Mouse (Mus musculus) CH12.LX (cell line): ENCODE measurements around the gene Cmip. TPM values are rescaled to one million over a fixed set of nuclear protein-coding genes. Genes with fewer than 3 reads are reported as not detected.
"Not testable (repeated sequence)": the region's sequence is repeated elsewhere in the genome, so short reads cannot be mapped to it uniquely, and the experiment has no call there.

ENCODE experiments used
- DNase-seq: peaks from one replicate; pipeline ENCODE4 v3.0.0-alpha.2; 2013; ENCODE audit errors: extremely low read depth
- H3K27ac ChIP-seq: 2 replicates; pipeline ENCODE4 v1.5.1; 2012; ENCODE audit warnings: low read depth, mild to moderate bottlenecking, control low read depth, moderate library complexity; ENCODE audit not compliant: insufficient read depth
- H3K27me3 ChIP-seq: replicated peaks from 2 replicates; pipeline ENCODE3; 2012; ENCODE audit warnings: inconsistent platforms
- H3K36me3 ChIP-seq, 2 experiments: replicated peaks in 1 of 2; 2 replicates each; pipeline versions ENCODE3 to v1.6.1; 2012; ENCODE audit warnings: inconsistent platforms in 1 of 2, low read length in 1 of 2, mild to moderate bottlenecking in 1 of 2, mixed read lengths in 1 of 2, moderate library complexity in 1 of 2; ENCODE audit not compliant: control insufficient read depth in 1 of 2, insufficient read depth in 1 of 2
- H3K4me1 ChIP-seq, 2 experiments: 2 replicates each; pipeline ENCODE4 v1.6.1; 2012; ENCODE audit warnings: inconsistent platforms in 1 of 2, moderate library complexity in 1 of 2; ENCODE audit not compliant: insufficient read depth in 2 of 2, control insufficient read depth in 1 of 2
- H3K4me2 ChIP-seq: 2 replicates; pipeline ENCODE4 v1.6.1; 2012; ENCODE audit warnings: low read depth, mild to moderate bottlenecking, control low read depth; ENCODE audit not compliant: poor library complexity, insufficient read depth, severe bottlenecking
- H3K4me3 ChIP-seq, 3 experiments: fragments of 150-350 bp in 1 of 3; sonication (generic) in 1 of 3; replicated peaks in 1 of 3; 2 replicates each; pipeline versions ENCODE3 to v1.5.1; 2011 to 2012; ENCODE audit warnings: low read depth in 2 of 3, low read length in 2 of 3, mild to moderate bottlenecking in 2 of 3, moderate library complexity in 2 of 3, control low read depth in 1 of 3, improper control_type of control experiment in 1 of 3, inconsistent platforms in 1 of 3, mixed read lengths in 1 of 3; ENCODE audit not compliant: poor library complexity in 1 of 3
- H3K79me2 ChIP-seq: replicated peaks from 2 replicates; pipeline ENCODE4 v1.6.1; 2012; ENCODE audit warnings: mild to moderate bottlenecking, moderate library complexity; ENCODE audit not compliant: control insufficient read depth, poor library complexity, insufficient read depth, severe bottlenecking; ENCODE audit errors: extremely low read depth
- H3K9ac ChIP-seq: 2 replicates; pipeline ENCODE4 v1.6.1; 2012; ENCODE audit warnings: low read depth, mild to moderate bottlenecking, control low read depth, moderate library complexity; ENCODE audit not compliant: insufficient read depth
- H3K9me3 ChIP-seq: replicated peaks from 2 replicates; pipeline ENCODE3; 2012; ENCODE audit warnings: low read length, inconsistent platforms, mixed read lengths
- CHD2 ChIP-seq: IDR thresholded peaks from 2 replicates; pipeline ENCODE4 v1.6.1; 2011; ENCODE audit warnings: low read length, improper control_type of control experiment
- ELF1 ChIP-seq: IDR thresholded peaks from 2 replicates; pipeline ENCODE4 v1.6.1; 2014; ENCODE audit warnings: low read depth, mild to moderate bottlenecking, inconsistent platforms, low read length, improper control_type of control experiment
- EP300 ChIP-seq: IDR thresholded peaks from 2 replicates; pipeline ENCODE4 v1.6.1; 2011; ENCODE audit warnings: low read length, improper control_type of control experiment
- ETS1 ChIP-seq: conservative IDR thresholded peaks from 2 replicates; pipeline ENCODE4 v1.6.1; 2012; ENCODE audit warnings: low read depth, mild to moderate bottlenecking, inconsistent platforms, low read length, improper control_type of control experiment, moderate library complexity
- JUN ChIP-seq: IDR thresholded peaks from 2 replicates; pipeline ENCODE4 v1.6.1; 2011; ENCODE audit warnings: low read depth, mild to moderate bottlenecking, low read length, improper control_type of control experiment, moderate library complexity; ENCODE audit not compliant: insufficient read depth
- MAFK ChIP-seq: IDR thresholded peaks from 2 replicates; pipeline ENCODE4 v1.6.1; 2011; ENCODE audit warnings: low read length, improper control_type of control experiment; ENCODE audit not compliant: insufficient replicate concordance
- MAX ChIP-seq: IDR thresholded peaks from 2 replicates; pipeline ENCODE4 v1.6.1; 2011; ENCODE audit warnings: low read length, improper control_type of control experiment
- NRF1 ChIP-seq: IDR thresholded peaks from 2 replicates; pipeline ENCODE4 v1.6.1; 2014; ENCODE audit warnings: low read depth, mild to moderate bottlenecking, inconsistent platforms, low read length, improper control_type of control experiment, moderate library complexity
- PAX5 ChIP-seq: IDR thresholded peaks from 2 replicates; pipeline ENCODE4 v1.6.1; 2012; ENCODE audit warnings: low read length, inconsistent platforms, mixed read lengths
- POLR2A ChIP-seq: IDR thresholded peaks from 2 replicates; pipeline ENCODE4 v1.6.1; 2011; ENCODE audit warnings: low read depth, mild to moderate bottlenecking, improper control_type of control experiment, low read length
- SIN3A ChIP-seq: IDR thresholded peaks from 2 replicates; pipeline ENCODE4 v1.6.1; 2012; ENCODE audit warnings: low read length, improper control_type of control experiment, inconsistent platforms
- SMC3 ChIP-seq: IDR thresholded peaks from 2 replicates; pipeline ENCODE4 v1.6.1; 2011; ENCODE audit warnings: low read depth, low read length, improper control_type of control experiment
- TBP ChIP-seq: conservative IDR thresholded peaks from 2 replicates; pipeline ENCODE4 v1.6.1; 2011; ENCODE audit warnings: low read depth, low read length, improper control_type of control experiment
- ZC3H11A ChIP-seq: IDR thresholded peaks from 2 replicates; pipeline ENCODE4 v1.6.1; 2012; ENCODE audit warnings: low read depth, mild to moderate bottlenecking, inconsistent platforms, low read length, improper control_type of control experiment
- dilution Hi-C: fragments of 300-500 bp; cut with MboI; formaldehyde crosslinking; loops from 2 replicates; pipeline ENCODE4 v1.14.3; 2020; ENCODE audit warnings: low sequenced_read_pairs; ENCODE audit not compliant: extremely low pct_unique_long_range_greater_than_20kb, extremely low pct_ligation_motif_present
- in situ Hi-C: fragments of 300-500 bp; cut with MboI; formaldehyde crosslinking; loops from 3 replicates; pipeline ENCODE4 v1.14.3; 2019; ENCODE audit warnings: low sequenced_read_pairs, low pct_ligation_motif_present, low pct_unique_long_range_greater_than_20kb, mixed read lengths
- polyA plus RNA-seq: library from polyadenylated mRNA; unstranded; fragments of >175 nt; gene quantifications from 2 replicates; pipeline ENCODE4 v1.2.1, GENCODE M21; 2012; ENCODE audit warnings: low read depth; ENCODE audit not compliant: insufficient read length
- total RNA-seq, 2 experiments: library from RNA; depleted of rRNA; stranded (reverse); fragments of 300-350 nt in 1 of 2; fragments of >200 nt in 1 of 2; gene quantifications; 2 replicates each; pipeline ENCODE4 v1.2.3; 2012 to 2014

Gene Cmip
- total and polyA plus RNA-seq, 3 experiments = 5.2 to 39.0 (median 16.5) TPM

- Histone ChIP-seq H3K79me2 (no peaks in the 10 kb centered on the region), H3K9ac (no peak overlapping the region), H3K27me3 (no peaks in the 10 kb centered on the region), H3K9me3 (no peaks in the 10 kb centered on the region)
- dilution Hi-C loops = no loop called here
- in situ Hi-C loops = no loop called here
- no peak for TF ChIP-seq TBP
- TF ChIP-seq SMC3 = no peak
- TF ChIP-seq JUN = no peak
- TF ChIP-seq ETS1 = no peak
- TF ChIP-seq ZC3H11A = no peak
- TF ChIP-seq ELF1 = no peak
- no peak for TF ChIP-seq POLR2A
- no peak for TF ChIP-seq PAX5
- TF ChIP-seq NRF1 = no peak
- no peak for TF ChIP-seq SIN3A
- TF ChIP-seq MAFK = no peak
- no peak for TF ChIP-seq EP300
- TF ChIP-seq, all 38 proteins: peak for 0
- no peak overlapping the region for H3K27ac ChIP-seq
- DNase-seq = no peak
- peaks cover 0 to 7% of the 10 kb centered on the region in 2 experiments; a peak in 1 of 4 replicates for H3K4me1 ChIP-seq
- peaks cover 26 to 93% of the 10 kb centered on the region in 2 experiments for H3K36me3 ChIP-seq
- no peak overlapping the region for H3K4me3 ChIP-seq
- H3K4me2 ChIP-seq = no peak overlapping the region
These were observed 165.5 kb downstream of the Cmip start for GRCm38 (mm10) chr8:117422343-117422742.

- no peak for DNase-seq
- Histone ChIP-seq H3K27ac (no peak overlapping the region), H3K4me2 (no peak overlapping the region), H3K36me3 (peaks cover 30 to 91% of the 10 kb centered on the region in 2 experiments), H3K27me3 (no peaks in the 10 kb centered on the region), H3K9ac (no peak overlapping the region), H3K9me3 (no peaks in the 10 kb centered on the region), H3K79me2 (no peaks in the 10 kb centered on the region), H3K4me1 (peaks cover 0 to 7% of the 10 kb centered on the region in 2 experiments; a peak in 1 of 4 replicates), H3K4me3 (no peak overlapping the region)
- in situ Hi-C loops = no loop called here
- TF ChIP-seq SIN3A (no peak), ZC3H11A (no peak), SMC3 (no peak), MAX (no peak), CHD2 (no peak)
- dilution Hi-C loops = no loop called here
These were observed 166.2 kb downstream of the Cmip start for GRCm38 (mm10) chr8:117423029-117423428.

GRCm38 (mm10) chr8:117427816-117428215 lies 171.0 kb downstream of the Cmip start:
- Histone ChIP-seq H3K36me3 (peaks cover 54 to 97% of the 10 kb centered on the region in 2 experiments), H3K4me1 (peaks cover 30 to 44% of the 10 kb centered on the region in 2 experiments)
- H3K4me2 ChIP-seq, H3K27ac ChIP-seq, DNase-seq, H3K9ac ChIP-seq, H3K79me2 ChIP-seq, H3K27me3 ChIP-seq, dilution Hi-C loops, in situ Hi-C loops, H3K4me3 ChIP-seq, H3K9me3 ChIP-seq: not testable (repeated sequence)
